Mouse (Mus musculus): ENCODE data around the gene Ttll5. TPM values are rescaled to one million over a fixed set of nuclear protein-coding genes. Genes with fewer than 3 reads are reported as not detected.

Gene Ttll5
- total and polyA plus RNA-seq, 3 experiments = 7.4 to 18.5 TPM; not detected in 1

- TF ChIP-seq NELFE (IDR thresholded peaks at IDR 0.05; ENCODE audit: low read depth, low read length) (no peak), USF2 (IDR thresholded peaks at IDR 0.05; ENCODE audit: borderline replicate concordance in 1 of 2, insufficient read depth in 1 of 2, low read depth in 1 of 2, low read length in 2 of 2) (no peak), RAD21 (IDR thresholded peaks at IDR 0.05; ENCODE audit: low read depth, low read length) (no peak), TBP (IDR thresholded peaks at IDR 0.05; ENCODE audit: low read depth, low read length) (no peak), UBTF (IDR thresholded peaks at IDR 0.05; ENCODE audit: borderline replicate concordance, insufficient read depth, low read depth, low read length) (no peak), MXI1 (IDR thresholded peaks at IDR 0.05; ENCODE audit: low read depth, low read length) (no peak), ELF1 (IDR thresholded peaks at IDR 0.05; ENCODE audit: low read depth, low read length) (no peak), EP300 (IDR thresholded peaks at IDR 0.05; ENCODE audit: low read depth in 1 of 2, low read length in 2 of 2) (no peak), CTCF (IDR thresholded peaks at IDR 0.05 in 2 of 3, conservative IDR thresholded peaks at IDR 0.05 in 1 of 3; ENCODE audit: control insufficient read depth in 1 of 3, insufficient read depth in 1 of 3, low read depth in 2 of 3, low read length in 3 of 3, poor library complexity in 1 of 3, severe bottlenecking in 1 of 3) (no peak), USF1 (IDR thresholded peaks at IDR 0.05; ENCODE audit: low read depth, low read length) (no peak), NRF1 (IDR thresholded peaks at IDR 0.05; ENCODE audit: insufficient read depth, low read depth, low read length, poor library complexity, severe bottlenecking) (no peak)
- Histone ChIP-seq H3K9me3 (replicated peaks; ENCODE audit: insufficient read depth, low read length) (no peaks in the 10 kb centered on the region), H3K9ac (ENCODE audit: control insufficient read depth, low read depth, low read length, poor library complexity, severe bottlenecking) (no peak overlapping the region), H3K4me1 (ENCODE audit: control insufficient read depth in 1 of 2, insufficient read depth in 2 of 2, low read length in 2 of 2) (no peaks in the 10 kb centered on the region), H3K27me3 (ENCODE audit: control insufficient read depth in 1 of 2, insufficient read depth in 2 of 2, low read length in 2 of 2) (no peaks in the 10 kb centered on the region), H3K27ac (ENCODE audit: control insufficient read depth, low read depth, low read length) (no peak overlapping the region), H3K4me3 (ENCODE audit: control insufficient read depth in 1 of 2, insufficient read depth in 1 of 2, low read depth in 2 of 2, low read length in 2 of 2) (no peak overlapping the region), H3K79me2 (ENCODE audit: control insufficient read depth, insufficient read depth, low read length, poor library complexity) (no peaks in the 10 kb centered on the region), H3K36me3 (ENCODE audit: control insufficient read depth in 1 of 2, insufficient read depth in 2 of 2, low read length in 2 of 2) (no peaks in the 10 kb centered on the region)
- no peak for DNase-seq (ENCODE audit: low read depth, low spot score)
Measured at GRCm38 (mm10) chr12:86051477-86051876, 227.0 kb downstream of the Ttll5 start.

GRCm38 (mm10) chr12:86055306-86055705, 230.8 kb downstream of the Ttll5 start:
- H3K36me3 ChIP-seq (ENCODE audit: control insufficient read depth in 1 of 2, insufficient read depth in 2 of 2, low read length in 2 of 2) = no peaks in the 10 kb centered on the region

GRCm38 (mm10) chr12:86056976-86057375, 232.5 kb downstream of the Ttll5 start:
- Histone ChIP-seq H3K4me3 (ENCODE audit: control insufficient read depth in 1 of 2, insufficient read depth in 1 of 2, low read depth in 2 of 2, low read length in 2 of 2) (no peak overlapping the region), H3K36me3 (ENCODE audit: control insufficient read depth in 1 of 2, insufficient read depth in 2 of 2, low read length in 2 of 2) (no peaks in the 10 kb centered on the region; a peak in 1 of 4 replicates), H3K27ac (ENCODE audit: control insufficient read depth, low read depth, low read length) (no peak overlapping the region), H3K4me1 (ENCODE audit: control insufficient read depth in 1 of 2, insufficient read depth in 2 of 2, low read length in 2 of 2) (no peaks in the 10 kb centered on the region), H3K79me2 (ENCODE audit: control insufficient read depth, insufficient read depth, low read length, poor library complexity) (no peaks in the 10 kb centered on the region), H3K9me3 (replicated peaks; ENCODE audit: insufficient read depth, low read length) (no peaks in the 10 kb centered on the region), H3K27me3 (ENCODE audit: control insufficient read depth in 1 of 2, insufficient read depth in 2 of 2, low read length in 2 of 2) (no peaks in the 10 kb centered on the region), H3K9ac (ENCODE audit: control insufficient read depth, low read depth, low read length, poor library complexity, severe bottlenecking) (no peak overlapping the region)
- TF ChIP-seq CHD1 (IDR thresholded peaks at IDR 0.05; ENCODE audit: low read depth, low read length) (no peak), RAD21 (IDR thresholded peaks at IDR 0.05; ENCODE audit: low read depth, low read length) (no peak), HCFC1 (IDR thresholded peaks at IDR 0.05; ENCODE audit: low read depth, low read length) (no peak), SIN3A (IDR thresholded peaks at IDR 0.05; ENCODE audit: low read length) (no peak), GATA1 (IDR thresholded peaks at IDR 0.05; ENCODE audit: low read depth, low read length) (no peak), POLR2AphosphoS5 (IDR thresholded peaks at IDR 0.05; ENCODE audit: borderline replicate concordance, low read depth, low read length) (no peak), GABPA (IDR thresholded peaks at IDR 0.05; ENCODE audit: low read depth, low read length) (no peak), JUND (IDR thresholded peaks at IDR 0.05; ENCODE audit: low read depth, low read length) (no peak), MAX (IDR thresholded peaks at IDR 0.05; ENCODE audit: low read length) (no peak), CTCF (IDR thresholded peaks at IDR 0.05 in 2 of 3, conservative IDR thresholded peaks at IDR 0.05 in 1 of 3; ENCODE audit: control insufficient read depth in 1 of 3, insufficient read depth in 1 of 3, low read depth in 2 of 3, low read length in 3 of 3, poor library complexity in 1 of 3, severe bottlenecking in 1 of 3) (no peak), TBP (IDR thresholded peaks at IDR 0.05; ENCODE audit: low read depth, low read length) (no peak), ZKSCAN1 (IDR thresholded peaks at IDR 0.05; ENCODE audit: low read depth, low read length) (no peak)
- DNase-seq (ENCODE audit: low read depth, low spot score) = no peak

More at GRCm38 (mm10) chr12:86055306-86055705, 230.8 kb downstream of the Ttll5 start:
- TF ChIP-seq EP300 (IDR thresholded peaks at IDR 0.05; ENCODE audit: low read depth in 1 of 2, low read length in 2 of 2) (no peak), MAZ (IDR thresholded peaks at IDR 0.05; ENCODE audit: low read depth, low read length) (no peak), MYB (IDR thresholded peaks at IDR 0.05; ENCODE audit: low read depth, low read length) (no peak), MEF2A (IDR thresholded peaks at IDR 0.05; ENCODE audit: extremely low read depth, insufficient replicate concordance, low read depth, low read length, poor library complexity, severe bottlenecking) (no peak), NRF1 (IDR thresholded peaks at IDR 0.05; ENCODE audit: insufficient read depth, low read depth, low read length, poor library complexity, severe bottlenecking) (no peak), UBTF (IDR thresholded peaks at IDR 0.05; ENCODE audit: borderline replicate concordance, insufficient read depth, low read depth, low read length) (no peak), CHD1 (IDR thresholded peaks at IDR 0.05; ENCODE audit: low read depth, low read length) (no peak), USF1 (IDR thresholded peaks at IDR 0.05; ENCODE audit: low read depth, low read length) (no peak)
- Histone ChIP-seq H3K79me2 (ENCODE audit: control insufficient read depth, insufficient read depth, low read length, poor library complexity) (no peaks in the 10 kb centered on the region), H3K9me3 (replicated peaks; ENCODE audit: insufficient read depth, low read length) (no peaks in the 10 kb centered on the region), H3K27me3 (ENCODE audit: control insufficient read depth in 1 of 2, insufficient read depth in 2 of 2, low read length in 2 of 2) (no peaks in the 10 kb centered on the region), H3K4me1 (ENCODE audit: control insufficient read depth in 1 of 2, insufficient read depth in 2 of 2, low read length in 2 of 2) (no peaks in the 10 kb centered on the region), H3K27ac (ENCODE audit: control insufficient read depth, low read depth, low read length) (no peak overlapping the region), H3K9ac (ENCODE audit: control insufficient read depth, low read depth, low read length, poor library complexity, severe bottlenecking) (no peak overlapping the region), H3K4me3 (ENCODE audit: control insufficient read depth in 1 of 2, insufficient read depth in 1 of 2, low read depth in 2 of 2, low read length in 2 of 2) (no peak overlapping the region)
- DNase-seq (ENCODE audit: low read depth, low spot score) = no peak
